In the genomic region with DNA sequence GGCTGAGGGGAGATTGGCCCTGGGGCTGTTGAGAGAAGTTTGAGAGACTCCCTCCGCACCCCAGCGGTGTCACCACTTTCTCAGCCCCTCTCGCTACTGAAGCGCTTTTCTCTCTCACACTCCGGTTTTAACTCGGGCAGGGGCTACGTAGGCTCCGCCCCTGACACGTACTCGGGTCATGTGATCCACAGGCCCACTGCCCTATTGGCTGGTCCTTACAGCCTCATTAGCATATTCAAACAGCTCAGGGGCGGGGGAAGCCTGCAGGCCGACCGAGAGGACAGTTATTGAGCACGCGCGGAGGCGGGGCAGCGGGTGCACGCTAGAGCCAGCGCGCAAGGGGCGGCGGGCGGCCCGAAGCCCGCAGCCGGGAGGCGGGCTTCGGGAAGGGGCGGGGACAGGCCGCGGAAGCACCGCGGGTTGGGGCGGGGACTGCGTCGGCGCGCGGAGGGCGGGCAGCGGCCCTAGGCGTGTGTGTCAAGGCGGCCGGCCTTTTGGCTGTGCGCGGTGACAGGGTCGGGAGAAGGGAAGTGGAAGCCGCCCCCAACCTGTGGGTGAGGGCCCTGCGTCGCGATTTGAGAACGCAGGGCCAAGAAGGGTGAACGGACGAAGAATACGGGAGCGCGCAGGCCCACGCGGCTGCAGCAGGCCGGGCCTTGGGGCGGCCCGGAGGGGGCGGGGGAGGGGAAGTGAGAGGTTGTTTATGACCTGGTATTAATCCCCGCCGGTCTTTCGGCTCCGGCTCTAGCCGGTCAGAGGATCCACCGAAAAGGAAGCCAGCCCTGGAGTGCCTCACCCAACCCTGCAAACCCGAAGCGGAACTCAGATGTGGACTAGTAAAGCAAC, we compare ENCODE assay signal across 8 mouse cellular contexts. TPM values are rescaled to one million over a fixed set of nuclear protein-coding genes. Genes with fewer than 3 reads are reported as not detected.
A peak's percentile ranks its signal among the peaks of the same experiment; 100 is the strongest.
DNase-seq lines count a peak whose midpoint lies in the region; ATAC-seq lines count a peak whose summit lies in the region.

A gene (minus strand): TSS at position 134 of the 846 bp plus-strand sequence.

- H3K27ac ChIP-seq in heart, embryonic 14.5 days (replicated peaks in 1 of 2; ENCODE audit: control insufficient read depth in 1 of 2, insufficient read depth in 1 of 2, low read depth in 2 of 2, low read length in 2 of 2) = peak within 1 kb of the TSS; percentile 99 to 100
- peak within 1 kb of the TSS; percentile 100 for H3K27ac ChIP-seq in liver, embryonic 13.5 days
- H3K27ac ChIP-seq in stomach, embryonic 16.5 days (ENCODE audit: low read length) = peak within 1 kb of the TSS; percentile 99

- ATAC-seq in CD4-positive, CD25-positive, alpha-beta regulatory T cell, adult 4 months = peak; percentile 91
- peak; percentile 96 for ATAC-seq in heart, embryonic 14.5 days (ENCODE audit: insufficient number of reproducible peaks, insufficient read depth, low FRiP score, low read depth)
- peak; percentile 95 for ATAC-seq in liver, embryonic 13.5 days (ENCODE audit: low read depth)
- ATAC-seq in stomach, embryonic 16.5 days (ENCODE audit: insufficient read depth, low FRiP score) = peak; percentile 97

- WGBS in heart, embryonic 14.5 days = under 1% methylated on average over 69 of the region's 72 CpGs
- under 1% methylated on average over 71 of the region's 72 CpGs for WGBS in liver, embryonic 13.5 days (ENCODE audit: insufficient replicate concordance)
- WGBS in stomach, embryonic 16.5 days = under 1% methylated on average over 72 of the region's 72 CpGs

- peak within 1 kb of the TSS; percentile 100 for H3K9ac ChIP-seq in heart, embryonic 14.5 days (ENCODE audit: low read length)
- H3K9ac ChIP-seq in liver, embryonic 13.5 days = peak within 1 kb of the TSS; percentile 100
- H3K9ac ChIP-seq in stomach, embryonic 16.5 days (ENCODE audit: low read length) = peak within 1 kb of the TSS; percentile 100

- no peaks in the 10 kb centered on the region for H3K9me3 ChIP-seq in heart, embryonic 14.5 days (ENCODE audit: control insufficient read depth, low read length)
- H3K9me3 ChIP-seq in liver, embryonic 13.5 days (replicated peaks) = no peaks in the 10 kb centered on the region
- no peaks in the 10 kb centered on the region for H3K9me3 ChIP-seq in stomach, embryonic 16.5 days (replicated peaks; ENCODE audit: control insufficient read depth, low read length)

- H3K4me3 ChIP-seq in heart, embryonic 14.5 days (ENCODE audit: control insufficient read depth in 1 of 2, insufficient read depth in 1 of 2, low read depth in 1 of 2, low read length in 2 of 2) = peak within 1 kb of the TSS; percentile 98 to 99
- peak within 1 kb of the TSS; percentile 99 for H3K4me3 ChIP-seq in liver, embryonic 13.5 days (replicated peaks)
- peak within 1 kb of the TSS; percentile 100 for H3K4me3 ChIP-seq in stomach, embryonic 16.5 days (replicated peaks; ENCODE audit: low read length)

- peaks cover 23% of the 10 kb centered on the region for H3K36me3 ChIP-seq in heart, embryonic 14.5 days (ENCODE audit: control insufficient read depth, insufficient read depth, low read length)
- H3K36me3 ChIP-seq in liver, embryonic 13.5 days = peaks cover 9% of the 10 kb centered on the region
- peaks cover 6% of the 10 kb centered on the region; the same call in 1 of the 2 replicates for H3K36me3 ChIP-seq in stomach, embryonic 16.5 days (ENCODE audit: control insufficient read depth, insufficient read depth, low read length)

- peak; percentile 99 for DNase-seq in c-Kit-negative CD71-positive TER-119-positive erythroid progenitor cells, embryonic 14.5 days (ENCODE audit: low read depth, low spot score)
- peak; percentile 99 for DNase-seq in fibroblast of lung, adult 2 months (ENCODE audit: low read depth)
- DNase-seq in kidney, postnatal 14 days = peak; percentile 100
- peak; percentile 99 for DNase-seq in liver, embryonic 13.5 days
- peak; percentile 94 for DNase-seq in neural tube, embryonic 10.5 days (ENCODE audit: extremely low spot score, low spot score)

- peak within 1 kb of the TSS; percentile 87 for H3K4me2 ChIP-seq in heart, embryonic 14.5 days (ENCODE audit: low read length)
- peak within 1 kb of the TSS; percentile 95 for H3K4me2 ChIP-seq in liver, embryonic 13.5 days
- H3K4me2 ChIP-seq in stomach, embryonic 16.5 days (ENCODE audit: low read depth, low read length) = peak within 1 kb of the TSS; percentile 77

- H3K27me3 ChIP-seq in heart, embryonic 14.5 days (ENCODE audit: control insufficient read depth, insufficient read depth, low read length) = no peaks in the 10 kb centered on the region
- no peaks in the 10 kb centered on the region for H3K27me3 ChIP-seq in liver, embryonic 13.5 days
- no peaks in the 10 kb centered on the region for H3K27me3 ChIP-seq in stomach, embryonic 16.5 days (ENCODE audit: control insufficient read depth, insufficient read depth, low read length)

- peaks cover 0 to 19% of the 10 kb centered on the region in 2 experiments; a peak in 2 of 4 replicates for H3K4me1 ChIP-seq in heart, embryonic 14.5 days (ENCODE audit: control insufficient read depth in 2 of 2, insufficient read depth in 2 of 2, low read length in 2 of 2)
- peaks cover 37% of the 10 kb centered on the region for H3K4me1 ChIP-seq in liver, embryonic 13.5 days (replicated peaks)
- H3K4me1 ChIP-seq in stomach, embryonic 16.5 days (ENCODE audit: control insufficient read depth, insufficient read depth, low read length) = peaks cover 7% of the 10 kb centered on the region; the same call in 1 of the 2 replicates

RNA-seq across cellular contexts. Expression of the gene that starts here (rescaled TPM):
- 10 to 100 TPM; 17.1 to 26.8 TPM for polyA plus RNA-seq in CD4-positive, CD25-positive, alpha-beta regulatory T cell, adult 4 months (2017; shearing (Covaris generic))
- 21.3 and 23.7 TPM in 2 replicates for polyA plus RNA-seq in heart, embryonic 14.5 days (2014; fragmentation: Nextera tagmentation; extraction: Ambion mirVana)
- polyA plus RNA-seq in liver, embryonic 13.5 days (2015; fragmentation: Nextera tagmentation; extraction: Ambion mirVana) = 10.5 and 14.5 TPM in 2 replicates
- polyA plus RNA-seq in stomach, embryonic 16.5 days (2015; fragmentation: Nextera tagmentation; extraction: Ambion mirVana) = 17.2 and 20.4 TPM in 2 replicates

Comparison
In these comparisons a context has a peak if more than half of its experiments do, and no peak if none do; other contexts are left out.
1. Peak in every context shown above with its lines: DNase-seq, ATAC-seq, H3K4me3 ChIP-seq and H3K27ac ChIP-seq.